Mouse (Mus musculus) mouse embryonic stem cell (cell line): ENCODE measurements around the gene Rnf130.

Experiments
- in situ Hi-C, 2 experiments: fragments of 300-500 bp; cut with MboI; formaldehyde crosslinking; loops; 1 replicate in 1 of 2; 3 replicates in 1 of 2; pipeline ENCODE4 v1.14.3; 2019 to 2020; ENCODE audit warnings: low sequenced_read_pairs in 2 of 2, low pct_unique_long_range_greater_than_20kb in 1 of 2, mixed read lengths in 1 of 2; ENCODE audit not compliant: unreplicated experiment in 1 of 2

The Rnf130 gene

GRCm38 (mm10) chr11:50108823-50109244 is 83.7 kb downstream of the Rnf130 start:
- in situ Hi-C loops = no loop called here

- in situ Hi-C loops = no loop called here
These were observed 89.2 kb downstream of the Rnf130 start for GRCm38 (mm10) chr11:50114329-50114728.

GRCm38 (mm10) chr11:50122631-50123081 is 97.5 kb downstream of the Rnf130 start:
- in situ Hi-C loops = no loop called here

- in situ Hi-C loops = no loop called here
These were observed 102.6 kb downstream of the Rnf130 start for GRCm38 (mm10) chr11:50127781-50128180.

- in situ Hi-C loops = loop anchor here (5.0 kb wide), 2 partner anchors 144 to 149 kb away; no protein-coding TSS in a partner anchor
These were observed 105.9 kb downstream of the Rnf130 start, which contains the start of gene Tbc1d9b for GRCm38 (mm10) chr11:50130811-50131766. Gene Tbc1d9b, plus strand, starts transcription at chr11:50131396.

GRCm38 (mm10) chr11:50131801-50132201 is 106.7 kb downstream of the Rnf130 start:
- in situ Hi-C loops = loop anchor here (5.0 kb wide), 2 partner anchors 144 to 150 kb away; no protein-coding TSS in a partner anchor

GRCm38 (mm10) chr11:50132265-50132664 is 107.1 kb downstream of the Rnf130 start:
- in situ Hi-C loops = loop anchor here (5.0 kb wide), 2 partner anchors 145 to 150 kb away; no protein-coding TSS in a partner anchor

- in situ Hi-C loops = loop anchor here (5.0 kb wide), 2 partner anchors 147 to 152 kb away; no protein-coding TSS in a partner anchor
These were observed 109.2 kb downstream of the Rnf130 start for GRCm38 (mm10) chr11:50134136-50134859.

- in situ Hi-C loops = no loop called here
These were observed 113.2 kb downstream of the Rnf130 start for GRCm38 (mm10) chr11:50138206-50138822.

- in situ Hi-C loops = no loop called here
These were observed 114.4 kb downstream of the Rnf130 start for GRCm38 (mm10) chr11:50139571-50139970.

- in situ Hi-C loops = no loop called here
These were observed 120.4 kb downstream of the Rnf130 start for GRCm38 (mm10) chr11:50145529-50145928.

- in situ Hi-C loops = no loop called here
These were observed 121.0 kb downstream of the Rnf130 start for GRCm38 (mm10) chr11:50146121-50146520.

GRCm38 (mm10) chr11:50147267-50147957 is 122.3 kb downstream of the Rnf130 start:
- in situ Hi-C loops = no loop called here

GRCm38 (mm10) chr11:50147958-50148476 is 122.9 kb downstream of the Rnf130 start:
- in situ Hi-C loops = no loop called here

- in situ Hi-C loops = no loop called here
These were observed 124.1 kb downstream of the Rnf130 start for GRCm38 (mm10) chr11:50149200-50149599.

GRCm38 (mm10) chr11:50149603-50150150 is 124.5 kb downstream of the Rnf130 start:
- in situ Hi-C loops = no loop called here

GRCm38 (mm10) chr11:50151374-50151773 is 126.2 kb downstream of the Rnf130 start:
- in situ Hi-C loops = no loop called here
